Mouse (Mus musculus) myocyte (in vitro differentiated cells): ENCODE data around the gene Taok2.

Experiments used
- CEBPB ChIP-seq: IDR thresholded peaks from 2 replicates; pipeline ENCODE4 v1.6.1; 2011; ENCODE audit warnings: mild to moderate bottlenecking, moderate library complexity; ENCODE audit not compliant: poor library complexity, insufficient read depth, severe bottlenecking
- E2F4 ChIP-seq: IDR thresholded peaks from one replicate; pipeline ENCODE4 v1.6.1; 2011; ENCODE audit warnings: mild to moderate bottlenecking, control low read depth, moderate library complexity; ENCODE audit not compliant: insufficient read depth
- MAX ChIP-seq: IDR thresholded peaks from one replicate; pipeline ENCODE4 v1.6.1; 2011; ENCODE audit warnings: low read depth, mild to moderate bottlenecking, control low read depth
- MYOD1 ChIP-seq, 3 experiments: IDR thresholded peaks; one replicate each; pipeline ENCODE4 v1.6.1; 2011; ENCODE audit warnings: control low read depth in 2 of 3, low read depth in 2 of 3, mild to moderate bottlenecking in 2 of 3, moderate library complexity in 1 of 3; ENCODE audit not compliant: insufficient read length in 2 of 3, control insufficient read depth in 1 of 3
- MYOG ChIP-seq, 3 experiments: IDR thresholded peaks; one replicate each; pipeline ENCODE4 v1.6.1; 2011; ENCODE audit warnings: control low read depth in 2 of 3, low read depth in 2 of 3, mild to moderate bottlenecking in 2 of 3; ENCODE audit not compliant: insufficient read length in 2 of 3, control insufficient read depth in 1 of 3, insufficient read depth in 1 of 3
- POLR2A ChIP-seq: IDR thresholded peaks from one replicate; pipeline ENCODE4 v1.6.1; 2011; ENCODE audit warnings: low read depth, mild to moderate bottlenecking, control low read depth, moderate library complexity; ENCODE audit not compliant: insufficient read length
- POLR2AphosphoS2 ChIP-seq: IDR thresholded peaks from one replicate; pipeline ENCODE4 v1.6.1; 2011; ENCODE audit warnings: low read depth, control low read depth; ENCODE audit not compliant: insufficient read length
- SRF ChIP-seq: IDR thresholded peaks from one replicate; pipeline ENCODE4 v1.6.1; 2011; ENCODE audit warnings: low read depth; ENCODE audit not compliant: control insufficient read depth, insufficient read length
- TCF12 ChIP-seq: IDR thresholded peaks from one replicate; pipeline ENCODE4 v1.6.1; 2011; ENCODE audit warnings: mild to moderate bottlenecking, control low read depth; ENCODE audit not compliant: poor library complexity, insufficient read depth, severe bottlenecking
- TCF3 ChIP-seq: IDR thresholded peaks from one replicate; pipeline ENCODE4 v1.6.1; 2011; ENCODE audit warnings: low read depth, control low read depth; ENCODE audit not compliant: insufficient read length
- USF1 ChIP-seq: IDR thresholded peaks from one replicate; pipeline ENCODE4 v1.6.1; 2011; ENCODE audit warnings: low read depth, mild to moderate bottlenecking, control low read depth, moderate library complexity

DNA sequence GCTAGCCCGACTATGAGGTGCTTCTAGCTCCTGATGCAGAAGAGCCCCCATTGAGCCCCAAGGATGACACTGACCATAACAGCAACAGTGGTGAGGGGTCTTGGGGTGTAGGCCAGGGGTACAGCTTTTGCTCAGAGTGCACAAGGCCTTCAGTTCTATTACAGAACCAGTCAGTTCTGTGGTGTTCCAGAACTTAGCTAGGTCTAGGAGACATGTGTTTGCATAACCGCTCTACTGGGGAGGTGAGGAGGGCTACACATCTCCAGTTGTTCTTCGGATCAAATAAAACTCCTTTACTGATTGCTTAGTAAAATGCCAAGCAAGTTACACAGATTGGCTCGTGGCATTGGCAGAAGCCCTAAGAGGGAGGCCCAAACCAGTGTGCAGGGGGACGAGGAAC is 53.0 kb downstream of the Taok2 start, which contains the start of gene 4930451I11Rik:
- no peak for TF ChIP-seq E2F4
- no peak for TF ChIP-seq POLR2A
- TF ChIP-seq MYOD1 (IDR thresholded peaks at IDR 0.05; ENCODE audit: control insufficient read depth in 1 of 3, insufficient read length in 2 of 3, low read depth in 2 of 3) = no peak
- TF ChIP-seq MAX = no peak
- no peak for TF ChIP-seq CEBPB
- TF ChIP-seq TCF3 = no peak
- TF ChIP-seq TCF12 = no peak
- no peak for TF ChIP-seq USF1
- TF ChIP-seq MYOG (IDR thresholded peaks at IDR 0.05; ENCODE audit: control insufficient read depth in 1 of 3, insufficient read depth in 1 of 3, insufficient read length in 2 of 3, low read depth in 2 of 3) = no peak
- no peak for TF ChIP-seq POLR2AphosphoS2
- no peak for TF ChIP-seq SRF
